ENCODE assay signal across 14 mouse cellular contexts in genomic region chr17:75390142-75390541, GRCm38 (mm10). TPM values are rescaled to one million over a fixed set of nuclear protein-coding genes. Genes with fewer than 3 reads are reported as not detected.
DNase-seq lines count a peak whose midpoint lies in the region; ATAC-seq and TF ChIP-seq lines count a peak whose summit lies in the region.
"Had no signal": no experiment of that assay in that cellular context is flagged by ENCODE, and none has a peak within 500 bp of the region (broad histone marks: within the 10 kb centered on the region; RNA-seq: fewer than 3 reads in every experiment).

No protein-coding gene starts in this region.

- no peak for ATAC-seq in hindbrain, postnatal 0 days
- no peak for ATAC-seq in hindbrain, embryonic 12.5 days (ENCODE audit: low FRiP score)
- no peak for ATAC-seq in midbrain, postnatal 0 days (ENCODE audit: low FRiP score)
- no peak for ATAC-seq in midbrain, embryonic 11.5 days (ENCODE audit: low FRiP score)
- ATAC-seq in megakaryocyte progenitor cell, adult 5-6 weeks (replicated peaks; ENCODE audit: poor library complexity) = peak; percentile 71
- no peak for ATAC-seq in liver, embryonic 12.5 days

- H3K27me3 ChIP-seq in hindbrain, postnatal 0 days (ENCODE audit: insufficient read depth, low read length) = no peaks in the 10 kb centered on the region
- H3K27me3 ChIP-seq in hindbrain, embryonic 12.5 days = no peaks in the 10 kb centered on the region
- no peaks in the 10 kb centered on the region for H3K27me3 ChIP-seq in midbrain, postnatal 0 days (ENCODE audit: insufficient read depth, low read length)
- H3K27me3 ChIP-seq in midbrain, embryonic 11.5 days (ENCODE audit: control insufficient read depth, insufficient read depth, low read length) = no peaks in the 10 kb centered on the region
- no peaks in the 10 kb centered on the region for H3K27me3 ChIP-seq in liver, embryonic 12.5 days (replicated peaks)
- H3K27me3 ChIP-seq: limb, embryonic 15.5 days; lung, embryonic 15.5 days had no signal

- no peak overlapping the region for H3K4me3 ChIP-seq in hindbrain, postnatal 0 days (ENCODE audit: low read length)
- H3K4me3 ChIP-seq in hindbrain, embryonic 12.5 days = no peak overlapping the region
- H3K4me3 ChIP-seq in midbrain, postnatal 0 days (ENCODE audit: low read depth, low read length) = no peak overlapping the region
- no peak overlapping the region for H3K4me3 ChIP-seq in midbrain, embryonic 11.5 days (ENCODE audit: low read depth, low read length)
- H3K4me3 ChIP-seq in liver, embryonic 12.5 days = no peak overlapping the region
- H3K4me3 ChIP-seq: embryonic facial prominence, embryonic 10.5 days; limb, embryonic 15.5 days; lung, embryonic 15.5 days had no signal

- H3K4me2 ChIP-seq in hindbrain, postnatal 0 days (ENCODE audit: low read depth, low read length) = no peak overlapping the region
- H3K4me2 ChIP-seq in hindbrain, embryonic 12.5 days (replicated peaks) = no peak overlapping the region
- no peak overlapping the region for H3K4me2 ChIP-seq in midbrain, postnatal 0 days (ENCODE audit: low read depth, low read length, poor library complexity, severe bottlenecking)
- no peak overlapping the region for H3K4me2 ChIP-seq in midbrain, embryonic 11.5 days
- H3K4me2 ChIP-seq in liver, embryonic 12.5 days = no peak overlapping the region
- H3K4me2 ChIP-seq: limb, embryonic 15.5 days; lung, embryonic 15.5 days had no signal

- no peak overlapping the region for H3K9ac ChIP-seq in hindbrain, postnatal 0 days (replicated peaks; ENCODE audit: low read length)
- no peak overlapping the region for H3K9ac ChIP-seq in hindbrain, embryonic 12.5 days
- H3K9ac ChIP-seq in midbrain, postnatal 0 days (replicated peaks; ENCODE audit: low read length, poor library complexity, severe bottlenecking) = no peak overlapping the region
- no peak overlapping the region for H3K9ac ChIP-seq in midbrain, embryonic 11.5 days (ENCODE audit: low read length)
- no peak overlapping the region for H3K9ac ChIP-seq in liver, embryonic 12.5 days
- H3K9ac ChIP-seq: limb, embryonic 15.5 days; lung, embryonic 15.5 days had no signal

- TF ChIP-seq CTCF in hindbrain, postnatal 0 days (IDR thresholded peaks at IDR 0.05; ENCODE audit: low read depth) = peak; percentile 40
- TF ChIP-seq CTCF in midbrain, postnatal 0 days (IDR thresholded peaks at IDR 0.05) = peak; percentile 41

- no peaks in the 10 kb centered on the region for H3K36me3 ChIP-seq in hindbrain, postnatal 0 days (ENCODE audit: insufficient read depth, low read length)
- H3K36me3 ChIP-seq in hindbrain, embryonic 12.5 days = no peaks in the 10 kb centered on the region
- H3K36me3 ChIP-seq in midbrain, postnatal 0 days (ENCODE audit: insufficient read depth, low read length) = no peaks in the 10 kb centered on the region
- no peaks in the 10 kb centered on the region for H3K36me3 ChIP-seq in midbrain, embryonic 11.5 days (ENCODE audit: control insufficient read depth, insufficient read depth, low read length)
- no peaks in the 10 kb centered on the region for H3K36me3 ChIP-seq in liver, embryonic 12.5 days

- 69% methylated on average over 10 of the region's 10 CpGs for WGBS in hindbrain, postnatal 0 days
- 80% methylated on average over 10 of the region's 10 CpGs for WGBS in hindbrain, embryonic 12.5 days
- 75% methylated on average over 10 of the region's 10 CpGs for WGBS in midbrain, postnatal 0 days
- 89% methylated on average over 10 of the region's 10 CpGs for WGBS in midbrain, embryonic 11.5 days
- WGBS in liver, embryonic 12.5 days (ENCODE audit: insufficient replicate concordance) = 80% methylated on average over 10 of the region's 10 CpGs

- no peaks in the 10 kb centered on the region for H3K4me1 ChIP-seq in hindbrain, postnatal 0 days (ENCODE audit: insufficient read depth, low read length)
- H3K4me1 ChIP-seq in hindbrain, embryonic 12.5 days = no peaks in the 10 kb centered on the region
- H3K4me1 ChIP-seq in midbrain, postnatal 0 days (ENCODE audit: insufficient read depth, low read length) = no peaks in the 10 kb centered on the region
- H3K4me1 ChIP-seq in midbrain, embryonic 11.5 days (ENCODE audit: control insufficient read depth, insufficient read depth, low read length) = no peaks in the 10 kb centered on the region
- no peaks in the 10 kb centered on the region for H3K4me1 ChIP-seq in liver, embryonic 12.5 days
- H3K4me1 ChIP-seq: embryonic facial prominence, embryonic 10.5 days; limb, embryonic 15.5 days; lung, embryonic 15.5 days had no signal

- peak; percentile 27 for DNase-seq in hindbrain, postnatal 0 days (ENCODE audit: low spot score)
- DNase-seq in midbrain, postnatal 0 days (ENCODE audit: low spot score) = peak; percentile 26
- DNase-seq in midbrain, embryonic 11.5 days (ENCODE audit: low spot score, missing footprints) = no peak
- DNase-seq in R1 (ENCODE audit: low read depth, low spot score) (peak; percentile 31), adipocyte (ENCODE audit: low spot score) (no peak)
- DNase-seq: heart, postnatal 36 days; kidney, postnatal 36 days; layer of hippocampus, postnatal 36 days had no signal

- H3K9me3 ChIP-seq in hindbrain, postnatal 0 days (ENCODE audit: low read length) = no peaks in the 10 kb centered on the region
- H3K9me3 ChIP-seq in hindbrain, embryonic 12.5 days (replicated peaks) = no peaks in the 10 kb centered on the region
- H3K9me3 ChIP-seq in midbrain, postnatal 0 days (ENCODE audit: low read length) = no peaks in the 10 kb centered on the region
- H3K9me3 ChIP-seq in midbrain, embryonic 11.5 days (ENCODE audit: control insufficient read depth, low read length) = no peaks in the 10 kb centered on the region
- no peaks in the 10 kb centered on the region for H3K9me3 ChIP-seq in liver, embryonic 12.5 days (replicated peaks)
- H3K9me3 ChIP-seq: embryonic facial prominence, embryonic 10.5 days; limb, embryonic 15.5 days; lung, embryonic 15.5 days had no signal

- no peak overlapping the region for H3K27ac ChIP-seq in hindbrain, postnatal 0 days
- no peak overlapping the region for H3K27ac ChIP-seq in hindbrain, embryonic 12.5 days
- H3K27ac ChIP-seq in midbrain, postnatal 0 days (ENCODE audit: low read depth, low read length) = no peak overlapping the region
- no peak overlapping the region for H3K27ac ChIP-seq in midbrain, embryonic 11.5 days (ENCODE audit: low read depth, low read length)
- H3K27ac ChIP-seq in liver, embryonic 12.5 days = no peak overlapping the region
- H3K27ac ChIP-seq: embryonic facial prominence, embryonic 10.5 days; limb, embryonic 15.5 days; lung, embryonic 15.5 days had no signal

RNA-seq across cellular contexts. Expression of gene Rasgrp3, which starts 45.6 kb away (rescaled TPM):
- 2.1 and 3.3 TPM in 2 replicates for total RNA-seq in hindbrain, postnatal 0 days (2014; rRNA removed)
- 5.1 and 5.9 TPM in 2 replicates for polyA plus RNA-seq in hindbrain, postnatal 0 days (2015; fragmentation: Nextera tagmentation; extraction: Ambion mirVana)
- polyA plus RNA-seq in hindbrain, embryonic 12.5 days (2016; fragmentation: Nextera tagmentation; extraction: Ambion mirVana) = 7.2 and 8.0 TPM in 2 replicates
- 8.1 and 9.3 TPM in 2 replicates for total RNA-seq in midbrain, postnatal 0 days (2014; rRNA removed)
- polyA plus RNA-seq in midbrain, postnatal 0 days (2015; fragmentation: Nextera tagmentation; extraction: Ambion mirVana) = 3.2 and 4.8 TPM in 2 replicates
- polyA plus RNA-seq in midbrain, embryonic 11.5 days (2014; fragmentation: Nextera tagmentation; extraction: Ambion mirVana) = 5.5 and 8.3 TPM in 2 replicates
- 0.12 and 0.20 TPM in 2 replicates for total RNA-seq in megakaryocyte progenitor cell, adult 5-6 weeks (2015)
- total RNA-seq in megakaryocyte progenitor cell, adult 5-6 weeks (2017) = under 0.01 and 0.37 TPM in 2 replicates
- 6.3 and 6.6 TPM in 2 replicates for polyA plus RNA-seq in liver, embryonic 12.5 days (2016; fragmentation: Nextera tagmentation; extraction: Ambion mirVana)

Comparison
In these comparisons a context has a peak if more than half of its experiments do, and no peak if none do; other contexts are left out.
1. DNase-seq: peak in hindbrain, postnatal 0 days (single experiment), midbrain, postnatal 0 days (single experiment) and R1 (single experiment); none in midbrain, embryonic 11.5 days (single experiment) and adipocyte (single experiment).